Mouse (Mus musculus): ENCODE measurements around the gene Bbof1. TPM values are rescaled to one million over a fixed set of nuclear protein-coding genes. Genes with fewer than 3 reads are reported as not detected.
A peak's percentile ranks its signal among the peaks of the same experiment; 100 is the strongest.

The Bbof1 gene
- polyA plus RNA-seq, 1 experiment from 2014 or later = 1.9 TPM

- no peak for ATAC-seq (ENCODE audit: low FRiP score, low TSS enrichment)
- no peak overlapping the region for H3K27ac ChIP-seq (ENCODE audit: low read depth, low read length)
- H3K4me1 ChIP-seq (ENCODE audit: control insufficient read depth, insufficient read depth, low read length) = no peaks in the 10 kb centered on the region
- no peaks in the 10 kb centered on the region for H3K27me3 ChIP-seq (ENCODE audit: control insufficient read depth, insufficient read depth, low read length)
- H3K4me2 ChIP-seq (replicated peaks; ENCODE audit: low read depth, low read length) = no peak overlapping the region
- no peaks in the 10 kb centered on the region for H3K36me3 ChIP-seq (ENCODE audit: control insufficient read depth, insufficient read depth, low read length)
- no peak overlapping the region for H3K9ac ChIP-seq (ENCODE audit: low read depth, low read length)
- no peak overlapping the region for H3K4me3 ChIP-seq (ENCODE audit: low read length)
- no peaks in the 10 kb centered on the region for H3K9me3 ChIP-seq (ENCODE audit: control insufficient read depth, low read length)
These were observed 11.2 kb upstream of the Bbof1 start for GRCm38 (mm10) chr12:84397685-84398084.

GRCm38 (mm10) chr12:84398629-84399028 lies 10.2 kb upstream of the Bbof1 start:
- Histone ChIP-seq H3K4me3 (ENCODE audit: low read length) (no peak overlapping the region), H3K9ac (ENCODE audit: low read depth, low read length) (no peak overlapping the region), H3K27me3 (ENCODE audit: control insufficient read depth, insufficient read depth, low read length) (no peaks in the 10 kb centered on the region), H3K36me3 (ENCODE audit: control insufficient read depth, insufficient read depth, low read length) (no peaks in the 10 kb centered on the region), H3K4me2 (replicated peaks; ENCODE audit: low read depth, low read length) (no peak overlapping the region), H3K4me1 (ENCODE audit: control insufficient read depth, insufficient read depth, low read length) (no peaks in the 10 kb centered on the region), H3K9me3 (ENCODE audit: control insufficient read depth, low read length) (no peaks in the 10 kb centered on the region), H3K27ac (ENCODE audit: low read depth, low read length) (no peak overlapping the region)
- no peak for ATAC-seq (ENCODE audit: low FRiP score, low TSS enrichment)
- WGBS = 75% methylated on average over 5 of the region's 5 CpGs

DNA sequence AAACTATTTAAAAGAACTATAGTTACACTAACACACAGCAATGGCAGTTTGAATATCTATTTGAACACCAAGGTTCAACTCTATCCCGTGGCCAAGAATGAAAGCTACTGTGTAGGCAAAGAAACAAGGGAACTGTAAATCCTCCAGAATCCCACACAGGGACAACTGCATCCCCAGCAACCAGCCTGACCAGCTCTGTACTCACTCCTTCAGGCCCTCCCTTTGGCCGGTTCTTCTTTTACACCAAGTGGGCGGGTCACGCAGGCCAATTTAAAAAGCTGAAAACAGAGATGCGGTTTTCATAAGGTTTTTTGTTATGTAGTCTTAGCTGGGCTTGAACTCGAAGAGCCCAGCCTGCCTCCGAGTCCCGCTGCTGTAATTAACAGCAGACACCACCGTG lies 9.7 kb upstream of the Bbof1 start:
- Histone ChIP-seq H3K9me3 (ENCODE audit: control insufficient read depth, low read length) (no peaks in the 10 kb centered on the region), H3K36me3 (ENCODE audit: control insufficient read depth, insufficient read depth, low read length) (no peaks in the 10 kb centered on the region), H3K4me1 (ENCODE audit: control insufficient read depth, insufficient read depth, low read length) (no peaks in the 10 kb centered on the region), H3K4me3 (ENCODE audit: low read length) (no peak overlapping the region), H3K9ac (ENCODE audit: low read depth, low read length) (no peak overlapping the region), H3K27ac (ENCODE audit: low read depth, low read length) (no peak overlapping the region), H3K27me3 (ENCODE audit: control insufficient read depth, insufficient read depth, low read length) (no peaks in the 10 kb centered on the region), H3K4me2 (replicated peaks; ENCODE audit: low read depth, low read length) (no peak overlapping the region)
- WGBS = 80% methylated on average over 9 of the region's 9 CpGs
- ATAC-seq (ENCODE audit: low FRiP score, low TSS enrichment) = no peak

DNA sequence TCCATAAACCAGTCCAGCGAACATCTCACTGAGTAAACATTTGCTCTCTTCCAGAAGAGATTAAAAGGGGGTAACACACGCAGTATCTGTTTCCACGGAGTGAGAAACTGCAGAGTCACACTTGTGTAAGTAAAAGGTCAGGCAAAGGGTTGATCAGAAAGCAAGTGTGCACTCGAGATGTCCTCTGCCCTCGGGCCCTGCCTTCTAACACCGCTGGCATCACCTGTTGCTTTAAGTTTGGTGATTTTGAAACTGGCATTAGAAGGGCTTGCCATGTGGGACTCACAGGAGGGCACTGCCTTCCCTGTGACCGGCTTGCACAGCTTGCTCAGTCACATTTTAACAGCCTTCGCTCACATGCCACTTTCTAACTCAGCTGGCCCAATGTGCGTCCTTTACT lies 9.2 kb upstream of the Bbof1 start:
- no peak overlapping the region for H3K4me2 ChIP-seq (replicated peaks; ENCODE audit: low read depth, low read length)
- H3K4me1 ChIP-seq (ENCODE audit: control insufficient read depth, insufficient read depth, low read length) = no peaks in the 10 kb centered on the region
- no peak overlapping the region for H3K4me3 ChIP-seq (ENCODE audit: low read length)
- no peak for ATAC-seq (ENCODE audit: low FRiP score, low TSS enrichment)
- H3K9me3 ChIP-seq (ENCODE audit: control insufficient read depth, low read length) = no peaks in the 10 kb centered on the region
- H3K27ac ChIP-seq (ENCODE audit: low read depth, low read length) = no peak overlapping the region
- H3K27me3 ChIP-seq (ENCODE audit: control insufficient read depth, insufficient read depth, low read length) = no peaks in the 10 kb centered on the region
- H3K9ac ChIP-seq (ENCODE audit: low read depth, low read length) = no peak overlapping the region
- no peaks in the 10 kb centered on the region for H3K36me3 ChIP-seq (ENCODE audit: control insufficient read depth, insufficient read depth, low read length)
- 67% methylated on average over 9 of the region's 9 CpGs for WGBS

GRCm38 (mm10) chr12:84400068-84400467 lies 8.8 kb upstream of the Bbof1 start:
- H3K27ac ChIP-seq (ENCODE audit: low read depth, low read length) = no peak overlapping the region

GRCm38 (mm10) chr12:84400653-84401052 lies 8.2 kb upstream of the Bbof1 start:
- H3K36me3 ChIP-seq (ENCODE audit: control insufficient read depth, insufficient read depth, low read length) = no peaks in the 10 kb centered on the region
- no peak overlapping the region for H3K9ac ChIP-seq (ENCODE audit: low read depth, low read length)
- 0 out of 2 replicates have a peak overlapping the region, but pooled peaks have one; percentile 14 for H3K27ac ChIP-seq (ENCODE audit: low read depth, low read length)
- H3K27me3 ChIP-seq (ENCODE audit: control insufficient read depth, insufficient read depth, low read length) = no peaks in the 10 kb centered on the region
- no peaks in the 10 kb centered on the region for H3K9me3 ChIP-seq (ENCODE audit: control insufficient read depth, low read length)
- no peak overlapping the region for H3K4me3 ChIP-seq (ENCODE audit: low read length)
- H3K4me1 ChIP-seq (ENCODE audit: control insufficient read depth, insufficient read depth, low read length) = no peaks in the 10 kb centered on the region
- WGBS = 57% methylated on average over 3 of the region's 3 CpGs
- no peak overlapping the region for H3K4me2 ChIP-seq (replicated peaks; ENCODE audit: low read depth, low read length)
- ATAC-seq (ENCODE audit: low FRiP score, low TSS enrichment) = no peak

More at GRCm38 (mm10) chr12:84400068-84400467, 8.8 kb upstream of the Bbof1 start:
- H3K4me2 ChIP-seq (replicated peaks; ENCODE audit: low read depth, low read length) = no peak overlapping the region
- H3K9ac ChIP-seq (ENCODE audit: low read depth, low read length) = no peak overlapping the region
- 88% methylated on average over 3 of the region's 3 CpGs for WGBS
- ATAC-seq (ENCODE audit: low FRiP score, low TSS enrichment) = no peak
- H3K27me3 ChIP-seq (ENCODE audit: control insufficient read depth, insufficient read depth, low read length) = no peaks in the 10 kb centered on the region
- H3K36me3 ChIP-seq (ENCODE audit: control insufficient read depth, insufficient read depth, low read length) = no peaks in the 10 kb centered on the region
- no peak overlapping the region for H3K4me3 ChIP-seq (ENCODE audit: low read length)
- H3K9me3 ChIP-seq (ENCODE audit: control insufficient read depth, low read length) = no peaks in the 10 kb centered on the region
- no peaks in the 10 kb centered on the region for H3K4me1 ChIP-seq (ENCODE audit: control insufficient read depth, insufficient read depth, low read length)

DNA sequence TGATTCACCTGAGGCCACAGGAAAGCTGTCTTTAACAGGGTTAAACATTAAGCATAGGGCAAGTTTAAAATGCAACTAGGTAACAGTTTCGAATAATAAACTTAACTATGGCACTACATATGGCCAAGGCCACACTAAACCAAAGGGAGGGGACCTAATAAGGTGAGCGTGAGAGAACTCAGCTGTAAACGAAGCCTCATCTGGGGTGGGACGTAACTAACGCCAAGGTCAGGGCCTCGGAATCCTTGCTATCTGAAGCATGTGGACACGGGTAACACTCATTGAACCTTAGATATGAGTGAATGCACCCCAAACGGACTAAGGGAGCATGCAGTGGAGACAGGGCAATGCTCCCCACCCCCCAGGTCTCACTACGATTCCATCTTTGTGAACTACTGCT lies 5.9 kb upstream of the Bbof1 start:
- Histone ChIP-seq H3K4me3 (ENCODE audit: low read length) (no peak overlapping the region), H3K27ac (ENCODE audit: low read depth, low read length) (no peak overlapping the region), H3K9me3 (ENCODE audit: control insufficient read depth, low read length) (no peaks in the 10 kb centered on the region), H3K4me2 (replicated peaks; ENCODE audit: low read depth, low read length) (no peak overlapping the region), H3K9ac (ENCODE audit: low read depth, low read length) (no peak overlapping the region), H3K4me1 (ENCODE audit: control insufficient read depth, insufficient read depth, low read length) (peaks cover 4% of the 10 kb centered on the region; the same call in 1 of the 2 replicates), H3K27me3 (ENCODE audit: control insufficient read depth, insufficient read depth, low read length) (no peaks in the 10 kb centered on the region), H3K36me3 (ENCODE audit: control insufficient read depth, insufficient read depth, low read length) (no peaks in the 10 kb centered on the region)
- peak; percentile 39; the same call in 1 of the 2 replicates for ATAC-seq (ENCODE audit: low FRiP score, low TSS enrichment)
- WGBS = 48% methylated on average over 9 of the region's 9 CpGs

DNA sequence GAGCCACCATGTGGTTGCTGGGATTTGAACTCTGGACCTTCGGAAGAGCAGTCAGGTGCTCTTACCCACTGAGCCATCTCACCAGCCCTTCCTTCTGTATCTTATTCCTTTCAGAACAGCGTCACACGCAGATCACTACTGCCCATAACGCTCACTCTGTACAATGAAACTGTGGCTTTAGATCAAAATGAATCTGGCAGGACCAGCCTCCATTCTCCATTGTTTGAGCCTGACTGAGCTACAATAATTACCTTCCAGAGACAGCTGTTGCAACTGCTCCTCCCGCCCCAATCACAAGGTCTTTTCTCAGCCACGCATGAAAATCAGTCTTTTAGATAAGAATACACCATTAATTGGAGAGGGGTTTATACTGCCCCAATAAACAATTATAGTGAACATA lies 4.3 kb upstream of the Bbof1 start:
- H3K4me2 ChIP-seq (replicated peaks; ENCODE audit: low read depth, low read length) = no peak overlapping the region
- no peak overlapping the region for H3K27ac ChIP-seq (ENCODE audit: low read depth, low read length)
- peaks cover 4% of the 10 kb centered on the region; the same call in 1 of the 2 replicates for H3K4me1 ChIP-seq (ENCODE audit: control insufficient read depth, insufficient read depth, low read length)
- H3K36me3 ChIP-seq (ENCODE audit: control insufficient read depth, insufficient read depth, low read length) = no peaks in the 10 kb centered on the region
- H3K27me3 ChIP-seq (ENCODE audit: control insufficient read depth, insufficient read depth, low read length) = no peaks in the 10 kb centered on the region
- H3K9ac ChIP-seq (ENCODE audit: low read depth, low read length) = no peak overlapping the region
- ATAC-seq (ENCODE audit: low FRiP score, low TSS enrichment) = no peak
- 87% methylated on average over 6 of the region's 6 CpGs for WGBS
- no peak overlapping the region for H3K4me3 ChIP-seq (ENCODE audit: low read length)
- no peaks in the 10 kb centered on the region for H3K9me3 ChIP-seq (ENCODE audit: control insufficient read depth, low read length)

- Histone ChIP-seq H3K4me1 (ENCODE audit: control insufficient read depth, insufficient read depth, low read length) (peaks cover 4% of the 10 kb centered on the region; the same call in 1 of the 2 replicates), H3K36me3 (ENCODE audit: control insufficient read depth, insufficient read depth, low read length) (no peaks in the 10 kb centered on the region), H3K9ac (ENCODE audit: low read depth, low read length) (no peak overlapping the region), H3K9me3 (ENCODE audit: control insufficient read depth, low read length) (no peaks in the 10 kb centered on the region), H3K4me3 (ENCODE audit: low read length) (no peak overlapping the region), H3K27ac (ENCODE audit: low read depth, low read length) (no peak overlapping the region), H3K4me2 (replicated peaks; ENCODE audit: low read depth, low read length) (no peak overlapping the region), H3K27me3 (ENCODE audit: control insufficient read depth, insufficient read depth, low read length) (no peaks in the 10 kb centered on the region)
- no peak for ATAC-seq (ENCODE audit: low FRiP score, low TSS enrichment)
- WGBS = 59% methylated on average over 4 of the region's 4 CpGs
These were observed 1.6 kb upstream of the Bbof1 start for GRCm38 (mm10) chr12:84407259-84407658.
